Mouse (Mus musculus) embryonic facial prominence, embryonic 10.5 days (tissue): ENCODE measurements at regions not wholly inside any gene's neighbourhood (a gene's known extent, or its start where the extent isn't known, plus 50 kb on each side); places are given as distances from the start of the nearest gene placed in this dataset.

ENCODE experiments used
- DNase-seq: peaks from one replicate; pipeline ENCODE4 v3.0.0-alpha.2; 2017; ENCODE audit warnings: low spot score
- H3K27ac ChIP-seq: fragments of 300-500 bp; sonication (generic); replicated peaks from 2 replicates; pipeline ENCODE4 v1.5.1; 2016; ENCODE audit warnings: mild to moderate bottlenecking
- H3K27me3 ChIP-seq: fragments of 300-500 bp; sonication (generic); replicated peaks from 2 replicates; pipeline ENCODE4 v1.6.1; 2016; ENCODE audit warnings: low read depth, mild to moderate bottlenecking; ENCODE audit not compliant: poor library complexity, severe bottlenecking
- H3K36me3 ChIP-seq: fragments of 300-500 bp; sonication (generic); replicated peaks from 2 replicates; pipeline ENCODE4 v1.6.1; 2016; ENCODE audit warnings: mild to moderate bottlenecking, moderate library complexity
- H3K4me1 ChIP-seq: fragments of 300-500 bp; sonication (generic); 2 replicates; pipeline ENCODE4 v1.6.1; 2016
- H3K4me3 ChIP-seq: fragments of 300-500 bp; sonication (generic); 2 replicates; pipeline ENCODE4 v1.5.1; 2016; ENCODE audit warnings: mild to moderate bottlenecking, moderate library complexity
- H3K9me3 ChIP-seq: fragments of 300-500 bp; sonication (generic); 2 replicates; pipeline ENCODE4 v1.6.1; 2016; ENCODE audit warnings: mild to moderate bottlenecking
- WGBS: fragments of 180-500 bp; shearing (Covaris S2); methylation state at CpG from one replicate; pipeline ENCODE4 v1.1.7; 2016; 5-methylcytosine and 5-hydroxymethylcytosine counted together

DNA sequence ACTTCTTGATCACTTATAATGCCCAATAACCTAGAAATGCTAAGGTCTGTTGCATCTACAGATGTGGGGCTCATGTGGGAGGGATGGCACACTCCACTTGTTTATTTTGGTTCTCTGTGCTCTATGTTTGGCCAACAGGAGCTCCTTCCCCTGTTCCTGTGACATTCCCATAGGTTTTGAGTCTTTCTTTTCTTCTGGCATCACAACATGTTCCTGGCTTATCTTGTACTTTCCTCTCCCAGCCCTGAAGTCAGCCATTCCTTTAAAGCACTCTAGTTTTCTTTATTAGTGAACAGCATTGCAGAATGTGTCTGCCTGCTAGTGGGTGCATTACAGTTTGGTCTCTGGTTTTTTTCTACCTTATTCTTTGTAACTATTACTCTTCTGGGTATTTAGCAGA is 92.6 kb upstream of the Stc2 start:
- no peak for DNase-seq

DNA sequence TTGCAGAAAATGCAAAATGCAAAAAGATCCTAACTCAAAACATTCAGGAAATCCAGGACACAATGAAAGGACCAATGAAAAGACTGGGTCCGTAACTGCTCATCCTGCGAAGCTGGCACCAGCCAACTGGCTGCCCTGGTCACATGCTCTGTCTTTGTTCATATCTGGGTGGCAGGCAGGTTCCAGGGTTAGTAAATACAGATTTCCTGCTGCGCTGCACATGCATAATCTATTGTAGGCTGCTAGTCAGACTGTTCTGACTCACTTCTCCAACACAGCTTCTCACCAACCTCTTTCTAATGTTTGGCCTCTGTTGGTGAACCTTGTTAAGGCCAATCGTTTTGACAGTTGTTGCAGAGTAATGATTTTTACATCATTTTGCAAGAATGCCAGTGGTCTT is 92.0 kb upstream of the Stc2 start:
- Histone ChIP-seq H3K4me3 (no peak overlapping the region), H3K36me3 (no peaks in the 10 kb centered on the region), H3K27me3 (no peaks in the 10 kb centered on the region), H3K9me3 (no peaks in the 10 kb centered on the region), H3K4me1 (no peaks in the 10 kb centered on the region), H3K27ac (no peak overlapping the region)
- 87% methylated on average over 4 of the region's 4 CpGs for WGBS
- DNase-seq, result no peak

More for the DNA sequence above, 92.6 kb upstream of the Stc2 start:
- Histone ChIP-seq H3K9me3 (no peaks in the 10 kb centered on the region), H3K4me1 (no peaks in the 10 kb centered on the region), H3K36me3 (no peaks in the 10 kb centered on the region), H3K27me3 (no peaks in the 10 kb centered on the region), H3K4me3 (no peak overlapping the region), H3K27ac (no peak overlapping the region)

DNA sequence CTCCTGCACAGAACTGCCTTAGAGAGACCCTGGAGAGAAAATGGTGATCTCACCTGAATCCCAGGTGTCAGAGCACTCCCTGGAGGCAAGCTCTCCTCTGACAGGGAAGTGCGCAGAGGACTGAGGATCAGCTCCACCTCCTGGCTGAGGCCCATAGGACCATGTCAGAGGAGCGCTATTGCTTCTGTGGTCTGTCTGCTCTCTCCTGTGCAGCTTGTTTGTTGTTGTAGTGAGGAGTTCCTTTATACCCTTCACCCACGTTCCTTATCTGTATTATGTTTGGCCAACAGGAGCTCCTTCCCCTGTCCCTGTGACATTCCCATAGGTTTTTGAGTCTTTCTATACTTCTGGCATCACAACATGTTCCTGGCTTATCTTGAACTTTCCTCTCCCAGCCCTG is 91.5 kb upstream of the Stc2 start:
- 70% methylated on average over 3 of the region's 3 CpGs for WGBS
- H3K27me3 ChIP-seq, result no peaks in the 10 kb centered on the region
- H3K27ac ChIP-seq, result no peak overlapping the region
- H3K36me3 ChIP-seq, result no peaks in the 10 kb centered on the region
- H3K4me1 ChIP-seq, result no peaks in the 10 kb centered on the region
- H3K4me3 ChIP-seq, result no peak overlapping the region
- DNase-seq, result no peak
- no peaks in the 10 kb centered on the region for H3K9me3 ChIP-seq

DNA sequence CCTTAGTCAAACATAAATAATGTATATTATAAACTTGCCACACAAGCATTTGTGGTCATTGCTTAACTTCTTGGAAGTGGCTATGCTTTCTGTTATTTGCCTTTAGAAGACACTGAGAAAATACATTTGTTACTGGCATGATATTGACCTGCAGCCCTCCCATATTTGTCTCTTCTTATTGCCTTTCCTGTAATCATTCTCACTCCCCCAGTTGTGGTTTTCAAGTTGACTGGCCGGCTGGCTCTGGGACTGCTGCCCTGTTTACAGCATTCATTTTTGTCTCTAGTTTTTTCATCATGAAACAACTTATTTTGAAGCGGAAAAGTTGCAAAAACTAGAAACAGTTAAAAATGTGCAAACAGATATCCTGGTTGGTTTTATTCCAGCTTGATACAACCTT is 57.5 kb upstream of the Stc2 start:
- 90% methylated on average over 2 of the region's 2 CpGs for WGBS
- no peak for DNase-seq
- H3K4me3 ChIP-seq, result no peak overlapping the region
- no peaks in the 10 kb centered on the region for H3K36me3 ChIP-seq
- no peaks in the 10 kb centered on the region for H3K9me3 ChIP-seq
- no peaks in the 10 kb centered on the region for H3K27me3 ChIP-seq
- no peak overlapping the region for H3K27ac ChIP-seq
- no peaks in the 10 kb centered on the region for H3K4me1 ChIP-seq
